Mouse (Mus musculus): Measurements from ENCODE around the gene Ceacam16. TPM values are rescaled to one million over a fixed set of nuclear protein-coding genes. Genes with fewer than 3 reads are reported as not detected.

Gene Ceacam16
- not detected for total RNA-seq (2021)
- long read RNA-seq, experiment 1, result 0 reads
- long read RNA-seq, experiment 2, result 0 reads

DNA sequence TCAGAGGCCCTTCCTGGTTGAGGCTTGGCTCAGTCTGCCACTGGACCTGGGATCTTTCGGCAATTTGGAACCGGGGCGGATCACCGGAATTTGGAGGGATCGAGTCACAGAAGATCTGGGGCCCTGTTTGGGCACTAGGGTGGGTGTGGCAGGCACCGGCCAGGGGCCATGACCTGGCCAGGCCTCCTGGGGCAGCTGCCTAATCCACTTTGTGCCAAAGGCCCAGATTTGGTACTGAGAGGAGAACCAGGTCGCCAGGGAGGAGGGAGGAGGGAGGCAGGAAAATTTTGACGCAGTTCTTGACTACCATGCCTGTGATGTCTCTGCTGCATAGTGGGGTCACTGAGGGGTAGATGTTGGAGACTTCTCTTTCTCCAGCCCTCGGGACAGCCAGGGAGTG lies at the start of gene Ceacam16:
Ceacam16 (minus strand) TSS at position 101 of the 400 bp plus-strand sequence.
- DNase-seq, result no peak

DNA sequence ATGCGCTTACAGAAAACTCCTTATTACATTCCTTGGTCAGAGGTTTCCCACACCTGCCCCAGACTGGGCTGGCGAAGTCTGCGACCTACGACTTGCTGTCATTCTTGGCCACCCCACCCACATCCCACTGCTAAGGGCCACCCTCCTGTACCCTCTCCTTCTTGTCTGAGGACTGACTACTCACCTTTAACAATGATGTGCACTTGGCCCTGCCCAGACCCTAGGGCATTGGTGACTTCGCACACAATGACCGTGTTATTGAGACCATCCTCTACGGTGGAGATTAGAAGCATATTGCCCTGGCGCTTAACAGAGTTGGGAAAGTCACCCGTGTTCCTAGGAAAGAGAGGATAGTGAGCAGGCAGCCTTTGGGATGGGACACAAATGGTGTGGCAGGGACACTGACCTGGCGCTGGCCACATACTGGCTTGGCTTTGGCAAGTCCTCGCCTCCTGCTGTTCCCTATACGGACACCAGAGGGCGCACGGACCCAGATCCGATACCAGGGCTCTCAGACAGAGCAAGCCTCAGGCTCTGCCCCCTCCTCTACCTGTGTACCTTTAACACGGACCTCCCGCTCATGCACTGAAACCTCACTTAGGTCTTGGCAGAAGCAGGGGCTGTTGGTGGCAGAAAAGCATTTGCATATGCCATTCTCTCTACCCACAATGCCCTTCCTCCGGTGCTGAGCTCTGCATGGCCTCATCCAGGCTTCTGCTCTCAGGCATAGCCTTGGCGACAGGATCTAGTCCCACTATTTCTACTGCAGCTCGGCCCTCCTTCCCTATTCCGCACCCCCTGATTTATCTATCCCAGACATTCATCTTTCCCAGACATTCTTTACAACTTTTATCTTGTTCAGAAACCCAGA lies 49.6 kb upstream of the Ceacam16 start:
- DNase-seq, result peak; percentile 90

DNA sequence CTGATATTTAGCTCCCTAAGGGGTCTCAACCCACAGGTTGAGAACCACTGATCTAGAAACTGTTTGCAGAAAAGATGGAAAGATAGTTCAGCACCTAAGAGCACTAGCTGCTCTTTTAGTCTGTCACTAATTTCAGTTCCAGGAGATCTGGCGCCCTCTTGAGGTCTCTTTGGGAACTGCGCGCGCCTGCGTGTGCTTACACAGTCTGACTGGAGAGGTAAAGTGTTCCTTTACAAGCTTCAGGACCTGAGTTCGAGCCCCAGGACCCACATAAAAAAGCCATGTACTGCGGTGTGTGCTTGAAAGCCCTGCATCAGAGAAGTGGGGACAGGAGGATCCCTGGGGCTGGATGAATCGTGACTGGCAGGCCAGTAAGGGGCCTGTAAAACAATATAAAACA lies 28.8 kb upstream of the Ceacam16 start:
- peak; percentile 65 for DNase-seq

DNA sequence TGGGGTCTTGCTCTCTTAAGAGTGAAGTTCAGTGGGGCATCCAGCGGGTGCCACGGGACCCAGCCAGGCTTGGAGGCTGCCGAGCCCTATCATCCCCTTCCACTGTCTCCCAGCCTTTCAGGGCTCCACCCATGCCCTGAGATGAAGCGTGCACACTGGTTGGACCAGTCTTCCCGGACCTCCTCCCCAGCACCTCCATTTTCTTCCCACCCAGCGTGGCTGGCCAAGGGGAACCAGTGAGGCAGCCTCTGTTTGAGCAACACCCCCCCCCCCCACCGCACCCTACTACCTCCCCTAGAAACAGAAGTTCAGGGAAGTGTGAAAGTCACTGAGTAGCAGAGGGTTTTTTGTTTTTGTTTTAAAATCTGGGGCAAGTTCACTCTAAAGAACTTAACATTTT lies 26.8 kb upstream of the Ceacam16 start, which contains the start of gene Ceacam19:
Ceacam19 (minus strand) TSS at position 117 of the 400 bp plus-strand sequence.
- no peak for DNase-seq

DNA sequence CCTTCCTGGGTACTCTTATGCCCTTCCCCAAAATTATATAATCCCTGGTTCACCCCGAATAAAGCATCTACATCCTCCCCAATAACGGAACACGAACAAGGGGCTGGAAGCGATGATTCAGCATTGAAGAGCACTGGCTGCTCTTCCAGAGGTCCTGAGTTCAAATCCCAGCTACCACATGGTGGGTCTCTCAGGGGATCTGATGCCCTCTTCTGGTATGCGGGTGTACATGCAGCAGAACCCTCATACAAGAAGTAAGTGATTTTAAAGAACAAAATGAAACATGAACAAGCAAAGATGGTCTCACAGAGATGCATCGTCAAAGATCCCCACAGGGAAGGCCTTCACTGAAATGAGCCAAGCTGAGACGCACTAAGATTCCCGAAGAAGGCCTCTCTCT lies 19.7 kb upstream of the Ceacam16 start:
- no peak for DNase-seq

DNA sequence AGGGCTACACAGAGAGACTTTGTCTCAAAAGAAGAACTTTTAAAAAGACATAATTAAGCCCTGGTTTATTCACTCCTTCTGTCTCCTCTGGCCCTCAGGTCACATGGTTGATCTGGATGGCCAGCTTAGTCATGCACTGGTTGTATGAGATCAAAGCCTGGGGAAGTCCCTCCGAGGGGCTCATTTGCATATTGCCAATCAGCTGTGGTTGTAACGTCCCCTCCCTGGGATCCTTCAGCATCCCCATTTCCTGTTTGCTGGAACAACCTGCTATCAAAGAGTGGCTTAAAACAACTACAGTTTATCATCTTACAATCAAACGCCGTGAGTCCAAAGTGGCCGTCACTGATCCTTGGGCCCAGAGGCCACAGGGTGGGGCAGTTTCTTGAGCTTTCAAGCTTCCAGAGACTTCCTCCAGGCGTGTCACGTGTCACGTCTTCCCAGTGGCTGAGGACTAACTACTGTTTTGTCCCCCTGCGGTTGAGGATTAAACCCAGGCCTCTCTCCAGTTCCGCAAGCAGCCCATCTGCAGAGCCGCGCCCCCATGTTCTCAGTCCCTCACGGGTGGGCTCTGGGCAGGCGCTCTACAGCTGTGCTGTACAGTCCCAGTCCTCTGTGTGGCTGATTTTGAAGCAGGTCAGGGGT lies 15.8 kb upstream of the Ceacam16 start:
- DNase-seq, result no peak

DNA sequence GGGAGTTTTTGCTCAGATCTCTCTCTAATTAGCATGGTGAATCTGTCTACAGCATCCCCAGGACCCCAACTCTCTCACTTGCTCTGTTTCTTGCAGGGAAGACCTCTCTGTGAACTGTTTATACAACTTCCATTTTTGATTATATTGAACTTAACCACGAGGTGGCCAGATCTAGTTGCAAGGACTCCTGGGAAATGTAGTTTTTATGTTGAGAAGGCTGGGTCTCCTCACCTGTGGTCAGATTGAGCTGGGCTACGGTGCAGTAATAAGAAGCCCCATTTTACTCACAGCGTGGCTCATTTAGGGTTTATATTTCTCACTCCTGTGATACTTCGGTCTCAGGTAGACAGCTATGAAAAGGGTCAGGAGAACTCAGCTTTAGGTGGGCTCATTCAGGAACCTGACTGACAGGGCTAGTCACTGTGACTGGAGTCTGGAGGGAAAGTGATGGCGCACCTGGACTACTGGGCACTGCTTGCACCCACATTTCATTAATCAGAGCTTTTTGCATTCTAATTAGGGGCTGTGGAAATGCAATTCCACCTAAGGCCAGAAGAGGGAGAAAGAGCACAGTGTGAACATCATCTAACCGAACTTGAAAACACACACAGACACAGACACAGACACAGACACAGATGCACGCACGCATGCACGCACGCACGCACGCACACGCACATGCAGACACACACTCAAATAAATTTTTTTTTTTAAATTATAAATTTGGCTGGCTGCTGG lies 15.0 kb upstream of the Ceacam16 start:
- peak; percentile 31 for DNase-seq

DNA sequence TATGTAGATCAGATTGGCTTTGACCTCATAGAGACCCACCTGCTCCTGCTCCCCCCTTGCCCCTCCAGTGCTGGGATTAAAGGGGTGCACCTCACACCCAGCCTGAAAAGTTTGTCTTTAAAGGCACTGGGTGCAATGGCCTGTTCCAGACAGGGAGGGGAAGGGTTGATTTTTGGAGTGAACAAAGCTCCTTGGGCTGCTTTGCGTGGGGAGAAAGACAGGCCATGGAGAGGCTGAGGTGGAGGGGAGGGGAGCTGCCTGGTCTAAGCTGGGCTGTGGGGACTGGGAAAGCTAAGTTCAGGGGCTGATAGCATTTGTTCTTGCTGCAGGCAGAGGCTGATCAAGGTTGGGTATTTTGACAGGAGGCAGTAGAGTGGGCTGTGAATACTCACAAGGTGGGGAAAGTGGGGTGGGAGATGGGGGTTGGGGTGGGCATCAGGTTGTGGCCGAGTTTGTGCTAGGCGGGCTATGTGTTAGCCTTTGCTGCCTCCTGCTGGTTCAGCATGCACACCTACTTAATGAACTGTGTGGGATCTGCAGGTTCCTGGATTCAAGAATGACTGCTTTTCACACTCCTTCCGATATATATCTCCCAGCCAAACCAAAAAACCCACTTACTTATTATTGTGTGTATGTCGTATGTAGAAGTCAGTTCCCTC lies 11.0 kb upstream of the Ceacam16 start:
- DNase-seq, result no peak

DNA sequence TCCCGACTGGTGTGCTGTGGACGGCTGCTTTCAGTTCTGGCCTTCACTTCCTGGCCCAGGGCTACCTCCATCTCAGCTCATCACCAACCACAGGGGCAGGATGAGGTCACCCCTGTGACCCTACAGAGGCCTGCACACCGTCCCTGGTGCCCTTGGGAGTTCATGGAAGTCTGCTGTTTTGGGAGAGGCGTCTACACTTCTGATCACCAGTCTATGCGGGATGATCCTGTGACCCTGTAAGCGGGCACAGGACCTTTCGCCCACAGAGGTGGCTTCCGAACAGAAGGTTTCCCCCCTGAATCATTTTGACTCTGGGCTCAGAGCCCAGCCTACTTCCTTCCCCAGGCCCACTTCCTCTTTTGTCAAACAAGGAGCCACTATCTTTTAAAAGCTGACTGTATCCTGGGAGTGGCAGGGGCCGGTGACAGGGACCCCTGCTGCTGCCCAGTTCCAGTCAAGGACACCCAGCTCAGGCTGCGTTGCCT lies 10.1 kb upstream of the Ceacam16 start:
- no peak for DNase-seq

DNA sequence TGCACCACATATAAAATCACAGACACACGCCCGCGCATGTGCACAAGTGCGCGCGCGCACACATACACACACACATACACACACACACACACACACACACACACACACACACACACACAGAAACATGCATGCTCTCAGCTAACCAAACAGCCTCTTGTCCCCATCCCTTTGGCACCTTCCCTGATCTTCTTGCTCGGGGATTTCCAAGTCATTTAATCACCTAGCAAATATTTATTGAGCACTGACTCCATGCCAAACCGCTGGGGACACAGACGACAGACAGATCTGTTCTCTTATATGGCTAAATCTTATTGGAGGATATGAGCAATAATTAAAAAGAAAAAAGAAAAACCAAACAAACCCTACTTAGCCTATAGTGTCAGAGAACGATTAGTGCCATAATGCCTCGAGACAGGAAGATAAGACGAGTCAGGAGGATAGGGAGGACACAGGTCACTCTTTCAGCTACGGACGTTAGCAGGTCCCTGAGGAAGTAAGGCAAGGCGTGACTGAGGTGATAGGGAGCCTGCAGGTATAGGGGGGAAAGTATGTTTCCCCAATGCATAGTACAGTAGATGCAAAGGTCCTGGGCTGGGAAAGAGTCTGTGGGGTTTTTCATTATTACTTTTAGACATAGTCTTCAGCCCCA lies 6.8 kb upstream of the Ceacam16 start:
- DNase-seq, result no peak

DNA sequence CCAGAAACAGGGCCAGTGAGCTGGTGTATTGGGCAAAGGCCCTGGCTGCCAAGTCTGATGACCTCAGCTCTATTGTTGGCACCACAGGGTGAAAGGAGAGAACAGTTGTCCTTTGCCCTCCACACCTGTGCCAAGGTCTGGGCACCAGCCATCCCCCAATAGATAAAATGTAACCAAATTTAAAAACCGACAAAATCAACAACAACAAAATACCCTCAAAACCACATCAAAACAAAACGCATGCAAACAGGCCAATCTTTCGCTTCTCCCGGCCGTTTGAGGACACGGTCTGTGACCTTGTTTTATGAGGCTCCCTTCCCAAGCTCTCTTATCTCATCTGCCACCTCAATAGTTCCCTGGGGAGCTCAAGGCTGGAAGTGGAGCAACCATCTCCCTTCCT lies 5.4 kb upstream of the Ceacam16 start:
- DNase-seq, result no peak

DNA sequence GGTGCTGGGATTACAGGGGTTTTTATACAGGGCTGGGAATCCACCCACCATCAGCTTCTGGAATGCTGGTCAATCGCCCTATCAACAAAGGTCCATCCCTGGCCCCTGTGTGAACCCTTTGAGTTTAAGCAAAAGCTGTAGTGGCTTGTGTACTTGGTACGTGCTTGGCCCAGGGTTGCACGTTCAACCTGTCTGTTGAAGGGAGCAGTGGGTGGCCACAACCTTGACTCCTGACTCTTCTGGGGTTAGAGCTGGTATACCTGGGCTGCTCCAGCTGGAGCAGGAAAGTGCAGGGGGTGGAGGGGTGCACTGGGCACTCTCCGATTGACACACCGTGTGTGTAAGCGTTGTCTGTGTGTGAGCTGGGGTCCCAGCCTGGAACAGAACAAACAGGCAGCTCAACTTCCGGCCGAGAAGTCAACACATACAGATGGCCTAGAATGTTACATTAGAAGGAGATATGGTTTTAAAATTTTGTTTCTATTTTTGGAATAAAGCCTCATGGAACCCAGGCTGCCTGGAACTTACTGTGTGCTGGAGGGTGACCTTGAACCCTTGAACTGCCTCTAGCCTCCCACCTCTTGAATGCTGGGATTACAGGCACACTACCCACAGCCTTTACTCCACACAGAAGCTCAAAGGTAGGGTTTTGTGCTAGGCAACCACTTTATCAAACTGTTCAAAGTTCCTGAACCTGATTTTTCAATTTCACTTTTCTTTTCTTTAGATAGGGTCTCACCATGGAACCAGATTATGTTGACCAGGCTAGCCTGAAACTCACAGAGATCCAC lies 4.3 kb upstream of the Ceacam16 start:
- DNase-seq, result no peak

DNA sequence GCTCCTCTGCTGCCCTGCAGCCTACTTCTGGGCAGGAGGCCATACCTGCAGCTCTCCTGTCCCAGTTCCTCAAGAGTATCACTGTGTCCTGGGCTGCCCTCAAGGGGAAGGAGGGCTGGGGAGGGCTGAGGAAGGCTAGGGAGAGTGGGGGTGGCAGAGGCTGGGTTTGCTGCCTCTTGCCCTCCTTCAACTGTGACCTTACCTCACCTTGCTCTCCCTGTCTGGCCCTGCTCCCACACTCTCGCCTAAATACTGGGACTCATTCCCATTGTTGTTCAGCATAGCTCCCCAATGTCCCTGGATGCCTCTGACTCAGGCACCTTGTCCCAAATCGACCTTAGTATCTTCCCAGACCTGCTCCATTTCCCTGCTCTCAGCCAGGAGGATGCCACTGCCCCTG lies 3.1 kb upstream of the Ceacam16 start:
- no peak for DNase-seq

DNA sequence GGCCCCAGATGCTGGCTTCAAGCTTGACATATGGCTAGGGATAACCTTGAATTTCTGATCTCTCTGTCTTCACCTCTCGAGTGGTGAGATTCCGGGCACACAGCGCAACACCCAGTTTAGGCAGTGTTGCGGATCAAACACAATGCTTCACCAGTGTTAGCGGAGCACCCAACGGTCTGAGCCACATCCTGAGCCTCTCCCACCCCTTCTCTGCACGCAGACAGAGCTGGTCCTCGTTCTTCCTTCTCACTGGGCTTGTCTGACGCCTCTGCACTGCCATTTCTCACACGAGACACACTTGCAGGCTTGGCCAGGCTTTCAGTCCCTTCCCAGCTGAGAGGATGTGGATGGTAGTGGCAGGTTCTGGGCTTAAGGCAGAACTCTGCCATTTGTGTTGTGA lies 1.4 kb downstream of the Ceacam16 start:
- DNase-seq, result no peak

DNA sequence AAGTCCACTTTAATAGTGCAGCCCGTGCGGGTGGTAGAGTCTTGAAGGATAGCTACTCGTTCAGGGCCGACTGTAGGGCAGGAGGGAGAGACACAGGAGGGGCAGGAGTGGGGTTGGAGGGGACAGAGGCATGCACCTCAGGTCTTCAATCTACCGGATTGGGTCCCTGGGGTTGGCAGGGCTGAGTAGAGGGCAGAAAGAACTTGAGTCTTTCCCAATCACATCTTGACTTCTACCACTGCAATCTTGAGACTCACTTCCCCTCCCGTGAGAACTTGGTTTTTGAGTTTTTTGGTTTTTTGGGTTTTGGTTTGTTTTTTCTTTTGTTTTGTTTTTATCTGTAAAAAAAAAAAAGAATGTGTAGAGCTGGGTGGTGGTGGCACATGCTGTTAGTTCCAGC lies 4.8 kb downstream of the Ceacam16 start:
- DNase-seq, result no peak

DNA sequence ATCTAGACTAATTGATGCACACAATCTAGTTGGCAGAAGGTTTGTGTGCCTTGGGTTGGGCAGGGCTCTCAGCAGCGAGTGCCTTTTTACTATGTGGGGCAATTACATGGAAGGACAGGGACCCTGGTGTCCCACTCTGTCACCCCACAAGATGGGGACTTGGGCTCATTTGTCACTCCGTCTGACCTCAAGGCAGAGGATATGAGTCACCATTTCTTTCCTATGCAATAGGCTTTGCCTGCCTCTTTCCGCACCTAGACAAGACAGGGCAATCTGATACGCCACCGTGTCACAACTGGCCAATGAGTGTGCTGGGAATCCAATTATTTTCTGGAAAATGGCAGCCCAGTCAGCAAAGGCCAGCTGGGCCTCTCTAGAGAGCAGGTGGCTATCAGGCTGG lies 5.4 kb downstream of the Ceacam16 start:
- no peak for DNase-seq

DNA sequence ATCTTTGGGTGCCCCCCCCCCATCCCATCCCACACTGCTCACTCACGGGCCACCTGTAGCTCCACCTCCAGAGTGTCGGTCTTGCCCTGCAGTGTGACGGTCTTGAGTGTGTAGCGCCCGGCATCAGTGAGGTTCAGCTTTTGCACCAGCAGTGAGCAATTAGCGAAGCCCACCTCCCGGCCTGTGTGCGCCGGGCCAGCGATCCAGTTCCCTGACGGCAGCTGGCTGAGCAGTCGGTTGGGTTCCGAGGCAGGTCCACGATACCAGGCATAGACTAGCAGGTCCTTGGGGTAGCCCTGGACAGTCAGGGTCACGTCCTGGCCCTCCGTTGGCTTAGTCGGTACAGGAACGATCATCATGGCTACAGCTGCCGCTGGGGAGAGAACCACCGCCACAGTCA lies 7.6 kb downstream of the Ceacam16 start:
- DNase-seq, result no peak

DNA sequence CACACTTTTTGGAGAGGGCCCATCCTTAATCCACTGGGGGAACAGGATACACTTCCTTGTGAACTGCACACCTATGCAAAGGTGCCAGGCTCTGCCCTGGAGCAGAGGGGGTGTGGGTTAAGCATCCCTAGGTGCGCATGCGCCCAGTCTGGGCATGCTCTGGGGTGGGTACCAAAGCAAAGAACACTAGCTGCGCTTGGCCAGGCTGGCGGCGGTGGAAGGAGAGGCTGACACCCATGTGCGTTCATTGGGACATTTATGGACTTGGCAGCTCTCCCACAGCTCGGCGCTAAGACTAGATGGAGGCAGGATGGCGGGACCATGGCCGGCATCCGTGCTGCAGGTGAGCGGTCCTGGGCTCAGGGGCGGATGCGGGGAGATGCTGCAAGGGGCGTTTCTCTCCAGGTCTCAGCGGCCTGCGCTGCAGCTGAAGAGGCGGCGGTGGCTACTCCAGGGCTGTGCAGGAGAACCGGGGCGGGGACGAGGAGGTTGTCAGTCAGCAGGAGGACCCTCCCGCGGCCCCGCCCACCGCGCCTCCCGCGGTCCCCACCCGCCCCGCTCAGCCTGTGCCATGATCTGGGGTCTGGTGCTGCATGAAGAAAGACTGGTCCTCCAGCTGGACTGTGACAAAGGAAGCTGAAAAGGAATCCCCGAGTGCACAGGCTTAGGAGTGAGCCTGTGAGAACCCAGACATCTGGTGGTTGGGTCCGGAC lies 9.1 kb downstream of the Ceacam16 start, which contains the start of gene Gm19345:
Gm19345 (plus strand) TSS at position 146 of the 713 bp plus-strand sequence.
- no peak for DNase-seq

DNA sequence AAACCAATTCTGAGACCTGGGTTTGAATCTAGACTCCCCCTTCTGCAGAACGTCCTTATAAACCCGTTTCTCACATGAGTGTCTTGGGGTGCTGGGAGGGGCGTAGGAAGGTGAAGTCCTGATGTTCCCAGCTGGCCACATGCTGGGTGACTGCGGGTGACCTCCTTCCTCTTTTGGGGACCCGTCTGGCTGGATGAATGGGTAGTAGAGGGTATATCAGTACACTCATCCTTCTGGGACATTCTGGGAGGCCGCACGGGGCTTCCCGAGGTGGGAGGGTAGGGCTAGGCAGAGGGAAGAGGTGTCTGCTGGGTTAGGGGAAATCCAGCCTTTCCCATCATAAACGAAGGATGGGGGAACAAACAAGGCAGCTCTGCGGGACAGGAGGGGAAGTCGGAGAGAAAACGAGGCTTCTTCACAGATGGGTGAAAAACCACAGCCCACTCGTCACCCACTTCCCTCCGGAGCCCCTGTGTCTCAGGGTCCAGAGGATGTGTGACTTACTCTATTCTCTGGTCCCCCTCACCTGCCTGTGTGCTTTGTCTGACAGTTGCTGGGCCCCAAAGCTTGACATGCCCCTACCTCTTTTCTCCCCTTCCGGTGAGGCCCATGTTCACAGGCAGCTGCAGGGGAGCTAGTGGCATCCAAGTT lies 16.5 kb downstream of the Ceacam16 start:
- no peak for DNase-seq
